Mouse (Mus musculus): ENCODE measurements around the gene Cd200r2. TPM values are rescaled to one million over a fixed set of nuclear protein-coding genes. Genes with fewer than 3 reads are reported as not detected.

The Cd200r2 gene
- polyA plus RNA-seq, 2 experiments, result not detected

- ATAC-seq (ENCODE audit: insufficient read depth), result no peak
- no peak overlapping the region for H3K4me3 ChIP-seq (ENCODE audit: insufficient read depth in 1 of 2, low read depth in 2 of 2, low read length in 2 of 2)
- H3K36me3 ChIP-seq (replicated peaks; ENCODE audit: control insufficient read depth, insufficient read depth, low read depth), result no peaks in the 10 kb centered on the region
- 22% methylated on average over 1 of the region's 1 CpGs for WGBS (ENCODE audit: insufficient replicate concordance)
- DNase-seq (ENCODE audit: low read depth in 3 of 3, low spot score in 3 of 3), result no peak
- no peaks in the 10 kb centered on the region for H3K9me3 ChIP-seq (ENCODE audit: control insufficient read depth, low read length)
- TF ChIP-seq CTCF (IDR thresholded peaks at IDR 0.05; ENCODE audit: low read depth) (no peak), EP300 (IDR thresholded peaks at IDR 0.05; ENCODE audit: low read depth) (no peak)
- H3K4me2 ChIP-seq (ENCODE audit: low read depth), result no peak overlapping the region
- H3K9ac ChIP-seq (replicated peaks), result no peak overlapping the region
- no peaks in the 10 kb centered on the region for H3K4me1 ChIP-seq (replicated peaks; ENCODE audit: control insufficient read depth in 2 of 2, insufficient read depth in 2 of 2, low read length in 1 of 2)
- no peak overlapping the region for H3K27ac ChIP-seq
- H3K27me3 ChIP-seq (ENCODE audit: control insufficient read depth, insufficient read depth, low read length), result no peaks in the 10 kb centered on the region
Observed at GRCm38 (mm10) chr16:44875178-44875577, 8.3 kb downstream of the Cd200r2 start.

- H3K9me3 ChIP-seq (ENCODE audit: control insufficient read depth, low read length), result no peaks in the 10 kb centered on the region
- WGBS (ENCODE audit: insufficient replicate concordance), result 34% methylated on average over 5 of the region's 5 CpGs
- H3K4me3 ChIP-seq (ENCODE audit: insufficient read depth in 1 of 2, low read depth in 2 of 2, low read length in 2 of 2), result no peak overlapping the region
- DNase-seq (ENCODE audit: low read depth in 3 of 3, low spot score in 3 of 3), result no peak
- no peak overlapping the region for H3K9ac ChIP-seq (replicated peaks)
- H3K36me3 ChIP-seq (replicated peaks; ENCODE audit: control insufficient read depth, insufficient read depth, low read depth), result no peaks in the 10 kb centered on the region
- TF ChIP-seq EP300 (IDR thresholded peaks at IDR 0.05; ENCODE audit: low read depth), result no peak
- no peak for ATAC-seq (ENCODE audit: insufficient read depth)
- no peaks in the 10 kb centered on the region for H3K4me1 ChIP-seq (replicated peaks; ENCODE audit: control insufficient read depth in 2 of 2, insufficient read depth in 2 of 2, low read length in 1 of 2)
- H3K27ac ChIP-seq, result no peak overlapping the region
- no peak overlapping the region for H3K4me2 ChIP-seq (ENCODE audit: low read depth)
- no peaks in the 10 kb centered on the region for H3K27me3 ChIP-seq (ENCODE audit: control insufficient read depth, insufficient read depth, low read length)
Observed at GRCm38 (mm10) chr16:44876625-44877024, 9.7 kb downstream of the Cd200r2 start.

GRCm38 (mm10) chr16:44877595-44877994 lies 10.7 kb downstream of the Cd200r2 start:
- Histone ChIP-seq H3K4me3 (ENCODE audit: insufficient read depth in 1 of 2, low read depth in 2 of 2, low read length in 2 of 2) (no peak overlapping the region), H3K9ac (replicated peaks) (no peak overlapping the region), H3K27ac (no peak overlapping the region), H3K27me3 (ENCODE audit: control insufficient read depth, insufficient read depth, low read length) (no peaks in the 10 kb centered on the region), H3K36me3 (replicated peaks; ENCODE audit: control insufficient read depth, insufficient read depth, low read depth) (no peaks in the 10 kb centered on the region), H3K4me2 (ENCODE audit: low read depth) (no peak overlapping the region), H3K9me3 (ENCODE audit: control insufficient read depth, low read length) (no peaks in the 10 kb centered on the region), H3K4me1 (replicated peaks; ENCODE audit: control insufficient read depth in 2 of 2, insufficient read depth in 2 of 2, low read length in 1 of 2) (no peaks in the 10 kb centered on the region)
- no peak for DNase-seq (ENCODE audit: low read depth in 3 of 3, low spot score in 3 of 3)
- no peak for ATAC-seq (ENCODE audit: insufficient read depth)
- no peak for TF ChIP-seq EP300 (IDR thresholded peaks at IDR 0.05; ENCODE audit: low read depth)
- no peak for TF ChIP-seq CTCF (IDR thresholded peaks at IDR 0.05; ENCODE audit: low read depth)
- 28% methylated on average over 6 of the region's 6 CpGs for WGBS (ENCODE audit: insufficient replicate concordance)

GRCm38 (mm10) chr16:44890814-44891213 lies 23.9 kb downstream of the Cd200r2 start:
- Histone ChIP-seq H3K9ac (replicated peaks) (no peak overlapping the region), H3K27me3 (ENCODE audit: control insufficient read depth, insufficient read depth, low read length) (no peaks in the 10 kb centered on the region), H3K36me3 (replicated peaks; ENCODE audit: control insufficient read depth, insufficient read depth, low read depth) (no peaks in the 10 kb centered on the region), H3K4me2 (ENCODE audit: low read depth) (no peak overlapping the region), H3K4me1 (replicated peaks; ENCODE audit: control insufficient read depth in 2 of 2, insufficient read depth in 2 of 2, low read length in 1 of 2) (no peaks in the 10 kb centered on the region), H3K27ac (no peak overlapping the region), H3K4me3 (ENCODE audit: insufficient read depth in 1 of 2, low read depth in 2 of 2, low read length in 2 of 2) (no peak overlapping the region), H3K9me3 (ENCODE audit: control insufficient read depth, low read length) (no peaks in the 10 kb centered on the region)
- ATAC-seq (ENCODE audit: insufficient read depth) (no peak), DNase-seq (ENCODE audit: low read depth in 3 of 3, low spot score in 3 of 3) (no peak)
- TF ChIP-seq EP300 (IDR thresholded peaks at IDR 0.05; ENCODE audit: low read depth) (no peak), CTCF (IDR thresholded peaks at IDR 0.05; ENCODE audit: low read depth) (no peak)
- WGBS (ENCODE audit: insufficient replicate concordance), result 33% methylated on average over 1 of the region's 1 CpGs

GRCm38 (mm10) chr16:44932016-44932415 lies 65.1 kb downstream of the Cd200r2 start:
- no peak for DNase-seq (ENCODE audit: low read depth in 3 of 3, low spot score in 3 of 3)
- Histone ChIP-seq H3K27me3 (ENCODE audit: control insufficient read depth, insufficient read depth, low read length) (no peaks in the 10 kb centered on the region), H3K9me3 (ENCODE audit: control insufficient read depth, low read length) (no peaks in the 10 kb centered on the region), H3K27ac (no peak overlapping the region), H3K4me1 (replicated peaks; ENCODE audit: control insufficient read depth in 2 of 2, insufficient read depth in 2 of 2, low read length in 1 of 2) (no peaks in the 10 kb centered on the region), H3K4me2 (ENCODE audit: low read depth) (no peak overlapping the region), H3K36me3 (replicated peaks; ENCODE audit: control insufficient read depth, insufficient read depth, low read depth) (no peaks in the 10 kb centered on the region), H3K9ac (replicated peaks) (no peak overlapping the region), H3K4me3 (ENCODE audit: insufficient read depth in 1 of 2, low read depth in 2 of 2, low read length in 2 of 2) (no peak overlapping the region)
- 50% methylated on average over 1 of the region's 1 CpGs for WGBS (ENCODE audit: insufficient replicate concordance)
- no peak for TF ChIP-seq CTCF (IDR thresholded peaks at IDR 0.05; ENCODE audit: low read depth)
- TF ChIP-seq EP300 (IDR thresholded peaks at IDR 0.05; ENCODE audit: low read depth), result no peak
- no peak for ATAC-seq (ENCODE audit: insufficient read depth)
